Mouse (Mus musculus): Measurements from ENCODE around the gene Dnah17. TPM values are rescaled to one million over a fixed set of nuclear protein-coding genes. Genes with fewer than 3 reads are reported as not detected.

The Dnah17 gene
- total and polyA plus RNA-seq, 2 experiments from 2014 or later, result 0.17 to 0.62 TPM

GRCm38 (mm10) chr11:117975211-117975967, 155.0 kb downstream of the Dnah17 start:
- H3K27me3 ChIP-seq (ENCODE audit: insufficient read depth, low read length), result no peaks in the 10 kb centered on the region
- no peak for TF ChIP-seq CTCF (IDR thresholded peaks at IDR 0.05; ENCODE audit: low read depth)
- no peaks in the 10 kb centered on the region for H3K9me3 ChIP-seq (ENCODE audit: low read length)
- ATAC-seq (no peak), DNase-seq (no peak)
- WGBS, result 8% methylated on average over 18 of the region's 18 CpGs
- no peaks in the 10 kb centered on the region for H3K36me3 ChIP-seq (ENCODE audit: insufficient read depth)
- H3K27ac ChIP-seq (ENCODE audit: low read depth, low read length), result no peak overlapping the region
- no peak overlapping the region for H3K9ac ChIP-seq
- no peak overlapping the region for H3K4me3 ChIP-seq (ENCODE audit: low read depth, low read length)
- H3K4me1 ChIP-seq (ENCODE audit: insufficient read depth), result no peaks in the 10 kb centered on the region
- no peak overlapping the region for H3K4me2 ChIP-seq (ENCODE audit: low read depth)

- Histone ChIP-seq H3K9ac (no peak overlapping the region), H3K27me3 (ENCODE audit: insufficient read depth, low read length) (no peaks in the 10 kb centered on the region), H3K4me1 (ENCODE audit: insufficient read depth) (0 out of 2 replicates have a peak, but pooled peaks cover 3% of the 10 kb centered on the region), H3K36me3 (ENCODE audit: insufficient read depth) (no peaks in the 10 kb centered on the region), H3K9me3 (ENCODE audit: low read length) (no peaks in the 10 kb centered on the region), H3K27ac (ENCODE audit: low read depth, low read length) (no peak overlapping the region), H3K4me2 (ENCODE audit: low read depth) (no peak overlapping the region), H3K4me3 (ENCODE audit: low read depth, low read length) (no peak overlapping the region)
- no peak for TF ChIP-seq CTCF (IDR thresholded peaks at IDR 0.05; ENCODE audit: low read depth)
- 36% methylated on average over 14 of the region's 14 CpGs for WGBS
- no peak for ATAC-seq
- no peak for DNase-seq
These were observed 155.9 kb downstream of the Dnah17 start for GRCm38 (mm10) chr11:117974327-117975125.

- Histone ChIP-seq H3K27ac (ENCODE audit: low read depth, low read length) (no peak overlapping the region), H3K36me3 (ENCODE audit: insufficient read depth) (no peaks in the 10 kb centered on the region), H3K9ac (no peak overlapping the region), H3K4me1 (ENCODE audit: insufficient read depth) (0 out of 2 replicates have a peak, but pooled peaks cover 3% of the 10 kb centered on the region), H3K27me3 (ENCODE audit: insufficient read depth, low read length) (no peaks in the 10 kb centered on the region), H3K4me3 (ENCODE audit: low read depth, low read length) (no peak overlapping the region), H3K9me3 (ENCODE audit: low read length) (no peaks in the 10 kb centered on the region), H3K4me2 (ENCODE audit: low read depth) (no peak overlapping the region)
- 40% methylated on average over 5 of the region's 5 CpGs for WGBS
- ATAC-seq (no peak), DNase-seq (no peak)
- no peak for TF ChIP-seq CTCF (IDR thresholded peaks at IDR 0.05; ENCODE audit: low read depth)
These were observed 156.9 kb downstream of the Dnah17 start for GRCm38 (mm10) chr11:117973569-117973968.

GRCm38 (mm10) chr11:117972656-117973558, 157.5 kb downstream of the Dnah17 start:
- Histone ChIP-seq H3K4me1 (ENCODE audit: insufficient read depth) (0 out of 2 replicates have a peak, but pooled peaks cover 7% of the 10 kb centered on the region), H3K36me3 (ENCODE audit: insufficient read depth) (no peaks in the 10 kb centered on the region), H3K27ac (ENCODE audit: low read depth, low read length) (no peak overlapping the region), H3K4me2 (ENCODE audit: low read depth) (no peak overlapping the region), H3K9ac (no peak overlapping the region), H3K27me3 (ENCODE audit: insufficient read depth, low read length) (no peaks in the 10 kb centered on the region), H3K9me3 (ENCODE audit: low read length) (no peaks in the 10 kb centered on the region), H3K4me3 (ENCODE audit: low read depth, low read length) (no peak overlapping the region)
- 67% methylated on average over 11 of the region's 11 CpGs for WGBS
- ATAC-seq (no peak), DNase-seq (no peak)
- no peak for TF ChIP-seq CTCF (IDR thresholded peaks at IDR 0.05; ENCODE audit: low read depth)

Small RNAs within 50 kb of the gene (microRNA-seq; reads per million reads assigned to microRNA genes)
- 0 reads per million in 2 experiments for gene Mir6933

Other genes with a start within 250 kb of the Dnah17 start
- 7.8 and 11.0 TPM in 2 replicates for gene Socs3, start 160.6 kb downstream of the Dnah17 start, total RNA-seq (2014; rRNA removed)
- 6.5 and 8.4 TPM in 2 replicates for gene Socs3, start 160.6 kb downstream of the Dnah17 start, polyA plus RNA-seq (2015; fragmentation: Nextera tagmentation; extraction: Ambion mirVana)
- gene Pgs1, start 144.3 kb downstream of the Dnah17 start, total RNA-seq (2014; rRNA removed), result 55.7 and 63.0 TPM in 2 replicates
- 47.7 and 54.4 TPM in 2 replicates for gene Pgs1, start 144.3 kb downstream of the Dnah17 start, polyA plus RNA-seq (2015; fragmentation: Nextera tagmentation; extraction: Ambion mirVana)
- 64.1 and 74.1 TPM in 2 replicates for gene Cyth1, start 118.0 kb upstream of the Dnah17 start, total RNA-seq (2014; rRNA removed)
- gene Cyth1, start 118.0 kb upstream of the Dnah17 start, polyA plus RNA-seq (2015; fragmentation: Nextera tagmentation; extraction: Ambion mirVana), result 23.7 and 24.2 TPM in 2 replicates
- 17.1 and 22.1 TPM in 2 replicates for gene Usp36, start 159.6 kb upstream of the Dnah17 start, total RNA-seq (2014; rRNA removed)
- 6.7 and 9.5 TPM in 2 replicates for gene Usp36, start 159.6 kb upstream of the Dnah17 start, polyA plus RNA-seq (2015; fragmentation: Nextera tagmentation; extraction: Ambion mirVana)
- gene Cep295nl, start 211.9 kb upstream of the Dnah17 start, total RNA-seq (2014; rRNA removed), result 0.33 and 1.5 TPM in 2 replicates
- 0.14 and 0.21 TPM in 2 replicates for gene Cep295nl, start 211.9 kb upstream of the Dnah17 start, polyA plus RNA-seq (2015; fragmentation: Nextera tagmentation; extraction: Ambion mirVana)
- gene Timp2, start 225.1 kb upstream of the Dnah17 start, total RNA-seq (2014; rRNA removed), result 174 and 208 TPM in 2 replicates
- 121 and 165 TPM in 2 replicates for gene Timp2, start 225.1 kb upstream of the Dnah17 start, polyA plus RNA-seq (2015; fragmentation: Nextera tagmentation; extraction: Ambion mirVana)

All from forebrain, postnatal 0 days (tissue).